Mouse (Mus musculus): ENCODE data around the gene Agxt2. TPM values are rescaled to one million over a fixed set of nuclear protein-coding genes. Genes with fewer than 3 reads are reported as not detected.
A peak's percentile ranks its signal among the peaks of the same experiment; 100 is the strongest.

Gene Agxt2
- total RNA-seq, 2 experiments from 2014 or later: 9.7 to 23.4 TPM

- DNase-seq: no peak
Observed at GRCm38 (mm10) chr15:10426545-10427266, 68.4 kb downstream of the Agxt2 start.

GRCm38 (mm10) chr15:10436893-10437292, 78.6 kb downstream of the Agxt2 start:
- DNase-seq: no peak

- peak; percentile 63 for DNase-seq
Observed at GRCm38 (mm10) chr15:10439963-10440362, 81.6 kb downstream of the Agxt2 start.

- DNase-seq: no peak
Observed at GRCm38 (mm10) chr15:10441493-10441892, 83.2 kb downstream of the Agxt2 start.

- DNase-seq: no peak
Observed at GRCm38 (mm10) chr15:10442275-10442674, 83.9 kb downstream of the Agxt2 start.

- peak; percentile 38 for DNase-seq
Observed at GRCm38 (mm10) chr15:10447102-10447501, 88.8 kb downstream of the Agxt2 start.

Other genes starting within 250 kb of the Agxt2 start
- 100 to 1,000 TPM in 1 of 2 experiments, 10 to 100 TPM in 1; 92.6 to 114 TPM for gene Prlr, start 181.3 kb upstream of the Agxt2 start, total RNA-seq (2021)
- gene Gm21973, start 33.2 kb upstream of the Agxt2 start, total RNA-seq (2021): not detected
- 10 to 100 TPM; 27.1 to 39.7 TPM for gene Dnajc21, start 112.0 kb downstream of the Agxt2 start, total RNA-seq (2021)
- gene Brix1, start 127.4 kb downstream of the Agxt2 start, total RNA-seq (2021): 10 to 100 TPM; 40.2 to 56.0 TPM
- gene Rad1, start 127.5 kb downstream of the Agxt2 start, total RNA-seq (2021): 10 to 100 TPM in 1 of 2 experiments, 1 to 10 TPM in 1; 9.3 to 13.4 TPM
- gene Ttc23l, start 200.1 kb downstream of the Agxt2 start, total RNA-seq (2021): not detected

Data from adrenal gland, postnatal 10 days (tissue).